Mouse (Mus musculus): ENCODE data around the gene Vmn1r239-ps.
A peak's percentile ranks its signal among the peaks of the same experiment; 100 is the strongest.
"Not testable (repeated sequence)": the region's sequence is repeated elsewhere in the genome, so short reads cannot be mapped to it uniquely, and the experiment has no call there.

The Vmn1r239-ps gene

GRCm38 (mm10) chrX:147453610-147454009, at the start of gene Vmn1r239-ps:
Vmn1r239-ps (minus strand) TSS chrX:147453710.
- not testable (repeated sequence) for DNase-seq

- no peak for DNase-seq
These were observed 36.0 kb upstream of the Vmn1r239-ps start for GRCm38 (mm10) chrX:147489551-147489950.

- DNase-seq, result no peak
These were observed 10.1 kb downstream of the Vmn1r239-ps start for GRCm38 (mm10) chrX:147443386-147443785.

GRCm38 (mm10) chrX:147435400-147435799, 18.1 kb downstream of the Vmn1r239-ps start:
- DNase-seq, result no peak

- DNase-seq, result peak; percentile 12
These were observed 23.8 kb downstream of the Vmn1r239-ps start for GRCm38 (mm10) chrX:147429753-147430152.

GRCm38 (mm10) chrX:147429129-147429528, 24.4 kb downstream of the Vmn1r239-ps start, which contains the start of gene Il13ra2:
Il13ra2 (minus strand) TSS chrX:147429192.
- no peak for DNase-seq

Data from kidney, postnatal 10 days (tissue).